Mouse (Mus musculus): ENCODE results near the gene Acbd5. TPM values are rescaled to one million over a fixed set of nuclear protein-coding genes. Genes with fewer than 3 reads are reported as not detected.
"Not testable (repeated sequence)": the region's sequence is repeated elsewhere in the genome, so short reads cannot be mapped to it uniquely, and the experiment has no call there.

Acbd5 gene
- polyA plus RNA-seq (2012; rRNA removed) = 46.1 and 48.8 TPM in 2 replicates

- DNase-seq (ENCODE audit: extremely low spot score in 1 of 2, low spot score in 1 of 2) = peak; percentile 91 to 98
These were observed at the start of gene Acbd5 for GRCm38 (mm10) chr2:23067552-23068369. Gene Acbd5, plus strand, starts transcription at chr2:23068167.

- DNase-seq (ENCODE audit: extremely low spot score in 1 of 2, low spot score in 1 of 2) = no peak
These were observed 48.8 kb upstream of the Acbd5 start for GRCm38 (mm10) chr2:23019170-23019569.

DNA sequence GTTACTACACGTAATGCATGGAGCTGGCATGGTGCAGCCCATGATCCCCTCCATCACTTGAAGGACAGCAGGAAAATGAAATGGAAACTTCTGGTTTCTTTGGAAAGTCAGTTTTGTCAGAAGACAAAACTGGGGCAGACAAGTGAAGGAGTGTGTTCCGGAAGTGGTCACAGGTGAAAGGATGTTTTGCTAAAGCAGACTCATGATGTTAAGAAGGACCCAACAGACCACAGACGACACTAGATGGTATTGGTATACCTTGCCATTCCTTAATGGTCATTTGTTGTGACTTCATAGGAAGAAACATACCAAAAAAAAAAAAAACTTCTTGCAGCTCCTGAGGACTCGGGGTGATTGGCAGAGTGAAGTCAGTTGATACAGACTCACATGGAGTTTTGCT is 46.6 kb upstream of the Acbd5 start:
- no peak for DNase-seq (ENCODE audit: extremely low spot score in 1 of 2, low spot score in 1 of 2)

DNA sequence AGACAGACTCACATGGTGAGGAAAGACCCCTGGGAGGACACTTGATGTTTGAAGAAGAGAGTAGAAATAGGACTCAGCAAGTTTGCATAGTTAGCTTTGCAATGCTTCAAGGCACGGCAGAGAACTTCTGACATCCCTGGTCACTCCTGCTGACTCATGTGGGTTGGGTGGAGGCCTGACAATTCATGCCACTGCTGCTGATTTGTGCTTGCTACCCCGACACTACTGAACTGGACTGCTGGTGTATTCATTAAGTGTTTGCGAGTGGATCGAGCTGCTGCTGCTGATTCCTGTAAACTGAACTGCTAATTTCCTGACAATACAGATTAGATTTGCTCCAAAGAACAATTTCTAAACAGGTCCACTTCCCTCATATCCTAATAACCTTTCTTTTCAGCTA is 46.2 kb upstream of the Acbd5 start:
- DNase-seq (ENCODE audit: extremely low spot score in 1 of 2, low spot score in 1 of 2) = no peak

DNA sequence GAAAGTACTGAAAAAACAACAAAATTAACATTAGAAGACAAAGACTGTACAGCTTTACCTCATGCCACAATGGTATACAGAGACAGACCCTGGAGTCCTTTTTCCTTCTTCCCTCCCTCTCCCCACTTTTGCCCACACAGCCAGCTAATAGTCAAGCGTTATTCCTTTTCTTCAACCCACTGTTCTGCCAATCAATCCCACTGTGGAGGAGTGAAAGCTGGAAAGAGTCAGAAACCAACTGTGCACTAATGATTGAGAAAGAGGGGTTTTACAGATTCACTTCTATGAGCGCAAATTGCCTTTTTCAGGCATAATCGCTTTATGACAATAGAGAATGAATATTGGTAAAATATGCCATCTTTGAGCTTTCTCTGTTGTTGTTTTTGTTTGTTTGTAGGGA is 44.9 kb upstream of the Acbd5 start:
- DNase-seq (ENCODE audit: extremely low spot score in 1 of 2, low spot score in 1 of 2) = no peak

- no peak for DNase-seq (ENCODE audit: extremely low spot score in 1 of 2, low spot score in 1 of 2)
These were observed 44.2 kb upstream of the Acbd5 start for GRCm38 (mm10) chr2:23023714-23024282.

GRCm38 (mm10) chr2:23026379-23026778 is 41.6 kb upstream of the Acbd5 start:
- DNase-seq (ENCODE audit: extremely low spot score in 1 of 2, low spot score in 1 of 2) = no peak

- no peak for DNase-seq (ENCODE audit: extremely low spot score in 1 of 2, low spot score in 1 of 2)
These were observed 39.1 kb upstream of the Acbd5 start for GRCm38 (mm10) chr2:23028826-23029225.

- DNase-seq (ENCODE audit: extremely low spot score in 1 of 2, low spot score in 1 of 2) = no peak
These were observed 37.3 kb upstream of the Acbd5 start for GRCm38 (mm10) chr2:23030631-23031030.

GRCm38 (mm10) chr2:23034692-23035435 is 33.1 kb upstream of the Acbd5 start:
- DNase-seq (ENCODE audit: extremely low spot score in 1 of 2, low spot score in 1 of 2) = peak in 1 of 2 experiments; percentile 65

GRCm38 (mm10) chr2:23035467-23035866 is 32.5 kb upstream of the Acbd5 start:
- no peak for DNase-seq (ENCODE audit: extremely low spot score in 1 of 2, low spot score in 1 of 2)

DNA sequence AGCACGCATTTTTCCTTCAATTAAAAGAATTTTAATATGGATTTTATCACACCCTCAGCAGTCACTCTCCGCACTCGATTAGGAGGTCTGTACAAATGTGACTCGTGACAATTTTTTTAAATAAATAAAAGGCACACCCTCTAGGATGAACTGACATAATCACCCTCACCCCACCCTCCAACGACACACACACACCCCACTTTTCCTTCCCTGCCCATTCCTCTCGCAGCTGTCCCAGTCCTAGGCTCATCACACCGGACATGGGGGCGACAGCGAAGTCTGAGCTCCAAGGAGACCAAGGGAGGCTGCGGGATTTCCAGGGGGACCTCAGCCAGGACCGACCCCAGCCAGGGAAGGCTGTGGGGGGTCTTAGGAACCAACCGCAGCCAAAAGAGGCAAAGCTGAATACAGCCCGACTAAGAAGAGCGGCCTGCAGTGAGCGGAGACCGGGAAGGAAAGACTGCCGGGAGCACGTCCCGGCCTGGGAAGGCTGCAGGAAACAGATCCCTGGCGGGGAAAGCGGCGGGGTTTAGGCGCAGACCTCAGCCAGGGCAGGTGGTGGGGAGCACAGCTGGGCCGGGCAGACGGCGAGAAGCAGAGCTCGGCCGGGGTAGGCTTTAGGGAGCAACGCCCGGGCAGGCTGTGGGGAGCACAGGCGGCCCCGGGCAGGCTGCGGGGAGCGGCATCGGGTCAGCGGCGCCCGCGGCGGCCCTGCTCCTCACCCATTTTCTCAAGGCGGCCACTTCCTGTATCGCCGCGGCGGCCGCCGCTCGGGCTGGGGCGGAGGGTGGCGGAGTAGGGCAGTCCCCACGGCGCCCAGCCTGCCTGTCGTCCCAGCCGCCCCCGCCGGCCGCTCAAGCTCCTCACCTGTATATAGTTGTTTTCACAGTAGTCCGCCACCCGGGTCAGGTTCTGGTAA is 28.6 kb upstream of the Acbd5 start:
- DNase-seq (ENCODE audit: extremely low spot score in 1 of 2, low spot score in 1 of 2) = peak in 1 of 2 experiments; percentile 30

DNA sequence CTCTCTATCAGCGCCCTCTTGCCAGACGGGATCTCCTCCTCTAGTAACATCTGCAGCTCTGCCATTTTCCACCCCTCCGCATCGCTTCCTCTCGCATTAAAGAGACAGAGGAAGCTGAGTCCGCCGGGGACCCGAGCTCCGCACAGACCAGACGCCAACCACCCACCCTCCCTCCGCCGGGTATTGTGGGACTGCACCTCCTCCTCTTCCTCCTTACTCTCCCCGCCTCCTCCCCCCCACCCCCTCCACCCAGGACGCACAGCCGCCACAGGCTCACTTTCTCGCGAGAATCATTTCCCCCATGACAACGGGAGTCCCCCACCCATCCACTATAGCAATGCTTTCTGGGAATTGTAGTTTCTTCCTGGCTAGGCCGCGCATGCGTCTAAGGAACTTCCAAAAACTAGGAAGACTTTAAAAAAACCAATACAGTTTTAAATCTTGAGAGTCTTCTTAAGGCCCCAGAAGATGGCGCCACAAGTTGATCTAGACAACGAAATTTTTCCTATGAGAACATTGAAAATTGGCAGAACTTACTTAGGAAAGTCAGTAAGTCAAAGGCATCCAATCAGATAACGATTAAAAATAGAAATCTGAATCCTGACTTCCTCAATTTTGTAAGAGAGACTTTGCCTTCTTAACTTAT is 27.8 kb upstream of the Acbd5 start, which contains the start of gene Abi1:
Gene Abi1, minus strand, starts transcription at position 241 of the 646 bp plus-strand sequence.
- peak; percentile 91 to 96 for DNase-seq (ENCODE audit: extremely low spot score in 1 of 2, low spot score in 1 of 2)

GRCm38 (mm10) chr2:23040690-23041089 is 27.3 kb upstream of the Acbd5 start:
- DNase-seq (ENCODE audit: extremely low spot score in 1 of 2, low spot score in 1 of 2) = not testable (repeated sequence)

GRCm38 (mm10) chr2:23041457-23041856 is 26.5 kb upstream of the Acbd5 start:
- no peak for DNase-seq (ENCODE audit: extremely low spot score in 1 of 2, low spot score in 1 of 2)

GRCm38 (mm10) chr2:23042189-23042588 is 25.8 kb upstream of the Acbd5 start:
- DNase-seq (ENCODE audit: extremely low spot score in 1 of 2, low spot score in 1 of 2) = no peak

- DNase-seq (ENCODE audit: extremely low spot score in 1 of 2, low spot score in 1 of 2) = no peak
These were observed 22.3 kb upstream of the Acbd5 start for GRCm38 (mm10) chr2:23045703-23046102.

GRCm38 (mm10) chr2:23048006-23048405 is 20.0 kb upstream of the Acbd5 start:
- no peak for DNase-seq (ENCODE audit: extremely low spot score in 1 of 2, low spot score in 1 of 2)

DNA sequence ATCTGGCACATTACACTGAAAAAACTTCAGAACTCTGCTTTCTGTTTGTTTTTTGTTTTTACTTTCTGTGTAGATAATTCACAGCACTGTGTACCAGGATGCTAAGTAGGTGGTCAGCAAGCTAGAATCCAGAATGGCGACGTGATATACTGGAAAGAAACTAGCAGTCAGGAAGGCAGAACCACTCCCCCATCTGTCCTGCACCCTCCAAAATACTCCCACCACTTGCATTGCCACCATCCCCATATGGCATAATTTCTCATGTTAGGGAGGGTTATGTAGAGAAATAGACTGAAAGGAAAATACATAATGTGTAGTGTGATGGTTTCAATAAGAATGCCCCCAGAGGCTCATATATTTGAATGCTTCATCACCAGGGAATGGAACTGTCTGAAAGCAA is 16.1 kb upstream of the Acbd5 start:
- DNase-seq (ENCODE audit: extremely low spot score in 1 of 2, low spot score in 1 of 2) = peak in 1 of 2 experiments; percentile 38

DNA sequence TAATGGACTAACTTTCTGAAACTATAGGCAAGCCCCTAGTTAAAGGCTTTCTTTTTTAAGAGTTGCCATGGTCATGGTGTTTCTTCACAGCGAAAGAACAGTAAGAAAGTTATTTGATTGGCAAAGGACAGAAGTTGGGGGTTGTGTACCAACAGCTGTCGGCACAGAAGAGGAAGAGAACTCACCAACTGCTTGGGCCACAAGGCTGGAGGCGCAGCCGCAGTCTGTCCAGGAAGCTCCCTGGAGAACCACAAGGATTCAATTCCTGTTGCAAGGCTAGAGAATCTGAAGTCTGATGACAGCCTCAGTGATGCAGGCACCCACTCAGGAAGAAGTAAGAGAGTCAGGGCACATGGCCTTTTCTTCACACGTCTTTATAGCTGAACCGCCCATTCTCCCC is 15.4 kb upstream of the Acbd5 start:
- no peak for DNase-seq (ENCODE audit: extremely low spot score in 1 of 2, low spot score in 1 of 2)

Measured in frontal cortex, adult 2 months (tissue).